Mouse (Mus musculus): ENCODE measurements around the gene Parva. TPM values are rescaled to one million over a fixed set of nuclear protein-coding genes. Genes with fewer than 3 reads are reported as not detected.

The Parva gene
- total RNA-seq, 2 experiments from 2014 or later = 47.7 to 49.8 TPM

- peak; percentile 69 to 90 for DNase-seq (ENCODE audit: extremely low spot score in 1 of 2, low spot score in 1 of 2)
Measured at GRCm38 (mm10) chr7:112469817-112470216, 42.5 kb downstream of the Parva start.

- DNase-seq (ENCODE audit: extremely low spot score in 1 of 2, low spot score in 1 of 2) = no peak
Measured at GRCm38 (mm10) chr7:112471316-112471715, 44.0 kb downstream of the Parva start.

GRCm38 (mm10) chr7:112472024-112472707 lies 44.9 kb downstream of the Parva start:
- DNase-seq (ENCODE audit: extremely low spot score in 1 of 2, low spot score in 1 of 2) = no peak

- no peak for DNase-seq (ENCODE audit: extremely low spot score in 1 of 2, low spot score in 1 of 2)
Measured at GRCm38 (mm10) chr7:112472708-112473281, 45.5 kb downstream of the Parva start.

- DNase-seq (ENCODE audit: extremely low spot score in 1 of 2, low spot score in 1 of 2) = no peak
Measured at GRCm38 (mm10) chr7:112473649-112474435, 46.5 kb downstream of the Parva start.

GRCm38 (mm10) chr7:112479116-112479515 lies 51.8 kb downstream of the Parva start:
- DNase-seq (ENCODE audit: extremely low spot score in 1 of 2, low spot score in 1 of 2) = peak in 1 of 2 experiments; percentile 29

- DNase-seq (ENCODE audit: extremely low spot score in 1 of 2, low spot score in 1 of 2) = no peak
Measured at GRCm38 (mm10) chr7:112481031-112481430, 53.7 kb downstream of the Parva start.

GRCm38 (mm10) chr7:112482572-112482971 lies 55.3 kb downstream of the Parva start:
- no peak for DNase-seq (ENCODE audit: extremely low spot score in 1 of 2, low spot score in 1 of 2)

GRCm38 (mm10) chr7:112483382-112483781 lies 56.1 kb downstream of the Parva start:
- no peak for DNase-seq (ENCODE audit: extremely low spot score in 1 of 2, low spot score in 1 of 2)

GRCm38 (mm10) chr7:112490825-112491224 lies 63.5 kb downstream of the Parva start:
- no peak for DNase-seq (ENCODE audit: extremely low spot score in 1 of 2, low spot score in 1 of 2)

GRCm38 (mm10) chr7:112491737-112492136 lies 64.4 kb downstream of the Parva start:
- DNase-seq (ENCODE audit: extremely low spot score in 1 of 2, low spot score in 1 of 2) = no peak

- DNase-seq (ENCODE audit: extremely low spot score in 1 of 2, low spot score in 1 of 2) = no peak
Measured at GRCm38 (mm10) chr7:112495950-112496349, 68.6 kb downstream of the Parva start.

- DNase-seq (ENCODE audit: extremely low spot score in 1 of 2, low spot score in 1 of 2) = no peak
Measured at GRCm38 (mm10) chr7:112496921-112497320, 69.6 kb downstream of the Parva start.

GRCm38 (mm10) chr7:112498591-112499301 lies 71.4 kb downstream of the Parva start:
- no peak for DNase-seq (ENCODE audit: extremely low spot score in 1 of 2, low spot score in 1 of 2)

- no peak for DNase-seq (ENCODE audit: extremely low spot score in 1 of 2, low spot score in 1 of 2)
Measured at GRCm38 (mm10) chr7:112499453-112500133, 72.3 kb downstream of the Parva start.

GRCm38 (mm10) chr7:112500134-112500490 lies 72.8 kb downstream of the Parva start:
- no peak for DNase-seq (ENCODE audit: extremely low spot score in 1 of 2, low spot score in 1 of 2)

- no peak for DNase-seq (ENCODE audit: extremely low spot score in 1 of 2, low spot score in 1 of 2)
Measured at GRCm38 (mm10) chr7:112502050-112502809, 74.9 kb downstream of the Parva start.

- DNase-seq (ENCODE audit: extremely low spot score in 1 of 2, low spot score in 1 of 2) = no peak
Measured at GRCm38 (mm10) chr7:112502845-112503244, 75.5 kb downstream of the Parva start.

GRCm38 (mm10) chr7:112503448-112503847 lies 76.1 kb downstream of the Parva start:
- no peak for DNase-seq (ENCODE audit: extremely low spot score in 1 of 2, low spot score in 1 of 2)

GRCm38 (mm10) chr7:112503917-112504316 lies 76.6 kb downstream of the Parva start:
- no peak for DNase-seq (ENCODE audit: extremely low spot score in 1 of 2, low spot score in 1 of 2)

Data from layer of hippocampus, postnatal 25 days (tissue).